Mouse (Mus musculus) WW6 (cell line): ENCODE data around the gene Hyou1.
"Not testable (repeated sequence)": the region's sequence is repeated elsewhere in the genome, so short reads cannot be mapped to it uniquely, and the experiment has no call there.

Experiments used
- DNase-seq: peaks from one replicate; pipeline ENCODE4 v3.0.0-alpha.2; 2013; ENCODE audit warnings: low read depth, low spot score

Gene Hyou1

GRCm38 (mm10) chr9:44379054-44379834, at the start of gene Hyou1:
Gene Hyou1 (plus strand): TSS chr9:44379490.
- DNase-seq, result peak; percentile 93

- no peak for DNase-seq
Measured at GRCm38 (mm10) chr9:44330736-44331135, 48.6 kb upstream of the Hyou1 start.

GRCm38 (mm10) chr9:44332918-44333638, 46.2 kb upstream of the Hyou1 start:
- DNase-seq, result no peak

GRCm38 (mm10) chr9:44334396-44335330, 44.6 kb upstream of the Hyou1 start, which contains the start of gene H2afx:
Gene H2afx (plus strand): TSS chr9:44334694.
- peak; percentile 97 for DNase-seq

- DNase-seq, result no peak
Measured at GRCm38 (mm10) chr9:44335331-44336092, 43.8 kb upstream of the Hyou1 start.

GRCm38 (mm10) chr9:44336093-44336406, 43.2 kb upstream of the Hyou1 start:
- no peak for DNase-seq

GRCm38 (mm10) chr9:44336513-44336912, 42.8 kb upstream of the Hyou1 start:
- DNase-seq, result not testable (repeated sequence)

GRCm38 (mm10) chr9:44336964-44337363, 42.3 kb upstream of the Hyou1 start:
- DNase-seq, result no peak

GRCm38 (mm10) chr9:44337436-44338169, 41.7 kb upstream of the Hyou1 start:
- DNase-seq, result no peak

- no peak for DNase-seq
Measured at GRCm38 (mm10) chr9:44338574-44338973, 40.7 kb upstream of the Hyou1 start.

- no peak for DNase-seq
Measured at GRCm38 (mm10) chr9:44341487-44341886, 37.8 kb upstream of the Hyou1 start.

GRCm38 (mm10) chr9:44342173-44342572, 37.1 kb upstream of the Hyou1 start:
- no peak for DNase-seq

- no peak for DNase-seq
Measured at GRCm38 (mm10) chr9:44342605-44343004, 36.7 kb upstream of the Hyou1 start.

GRCm38 (mm10) chr9:44343290-44343689, 36.0 kb upstream of the Hyou1 start:
- no peak for DNase-seq

- DNase-seq, result no peak
Measured at GRCm38 (mm10) chr9:44343781-44344421, 35.4 kb upstream of the Hyou1 start, which contains the start of gene Hmbs. Gene Hmbs (minus strand): TSS chr9:44344228.

- DNase-seq, result no peak
Measured at GRCm38 (mm10) chr9:44345570-44346433, 33.5 kb upstream of the Hyou1 start.

- DNase-seq, result no peak
Measured at GRCm38 (mm10) chr9:44347166-44347565, 32.1 kb upstream of the Hyou1 start.

GRCm38 (mm10) chr9:44347621-44348020, 31.7 kb upstream of the Hyou1 start:
- no peak for DNase-seq

GRCm38 (mm10) chr9:44348546-44348945, 30.7 kb upstream of the Hyou1 start:
- no peak for DNase-seq
